Mouse (Mus musculus) layer of hippocampus, adult 11-12 months (tissue): ENCODE measurements around the gene Acadsb.
A peak's percentile ranks its signal among the peaks of the same experiment; 100 is the strongest.
"Not testable (repeated sequence)": the region's sequence is repeated elsewhere in the genome, so short reads cannot be mapped to it uniquely, and the experiment has no call there.

Experiments used
- DNase-seq: peaks from one replicate; pipeline ENCODE4 v3.0.0; 2022; ENCODE audit warnings: low spot score

Gene Acadsb

DNA sequence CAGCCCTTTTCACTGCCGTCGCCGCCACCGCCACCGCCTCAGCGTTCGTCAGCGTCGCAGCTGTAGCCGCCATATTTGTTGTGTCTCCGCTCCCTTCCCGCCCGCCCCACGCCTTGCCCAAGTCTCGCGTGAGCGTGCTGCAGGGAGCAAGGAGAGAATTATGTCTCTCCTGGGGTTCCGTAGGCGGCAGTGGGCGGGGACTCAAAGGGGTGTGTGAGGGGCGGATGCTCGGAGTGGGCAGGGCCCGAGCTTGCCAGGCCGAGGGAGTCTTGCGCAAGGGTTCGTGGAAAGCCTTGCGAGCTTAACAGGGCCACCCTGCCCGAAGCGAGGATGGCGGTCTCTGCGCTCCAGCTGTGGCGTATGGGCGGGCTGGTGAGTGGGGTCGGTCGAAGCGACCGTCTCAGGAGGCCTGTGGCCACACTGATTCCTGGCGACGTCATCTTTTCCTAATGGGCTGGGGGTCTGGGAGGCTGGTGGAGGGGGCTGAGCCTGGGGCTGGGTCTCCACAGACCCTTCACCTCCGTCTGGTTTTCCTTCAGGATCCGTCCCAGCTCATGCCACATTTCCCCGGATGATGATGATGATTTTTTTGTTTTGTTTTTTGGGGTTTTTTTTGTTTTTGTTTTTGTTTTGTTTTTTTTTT is at the start of gene Acadsb, which contains the start of gene Ikzf5:
Gene Acadsb (plus strand): TSS at position 186 of the 643 bp plus-strand sequence.
Gene Ikzf5 (minus strand): TSS at position 106 of the 643 bp plus-strand sequence.
- DNase-seq, result peak; percentile 99

DNA sequence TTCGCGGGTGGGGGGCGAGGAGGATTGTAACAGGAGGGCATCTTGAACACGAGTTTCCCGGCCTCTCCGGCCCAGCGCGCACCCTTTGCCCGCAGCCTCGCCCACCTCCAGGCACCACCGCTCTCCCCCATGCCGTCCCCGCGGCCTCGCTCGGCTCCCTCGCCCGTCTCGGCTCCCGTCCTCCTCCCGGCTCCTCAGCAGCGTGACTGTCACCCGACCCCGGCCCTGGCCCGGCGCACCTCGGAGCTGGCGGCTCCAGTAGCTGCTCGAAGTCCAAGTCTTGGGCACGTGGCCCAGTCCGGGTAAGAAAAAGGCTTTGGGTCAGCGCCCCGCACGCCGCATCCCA is 48.2 kb upstream of the Acadsb start:
- DNase-seq, result no peak

GRCm38 (mm10) chr7:131362615-131363300 is 47.6 kb upstream of the Acadsb start, which contains the start of gene 2310057M21Rik:
Gene 2310057M21Rik (minus strand): TSS chr7:131362759.
- peak; percentile 95 for DNase-seq

GRCm38 (mm10) chr7:131364131-131364530 is 46.3 kb upstream of the Acadsb start:
- DNase-seq, result no peak

GRCm38 (mm10) chr7:131370648-131371469 is 39.5 kb upstream of the Acadsb start, which contains the start of gene Pstk:
Gene Pstk (plus strand): TSS chr7:131371141.
- DNase-seq, result peak; percentile 90

- DNase-seq, result no peak
Measured at GRCm38 (mm10) chr7:131371470-131371860, 38.9 kb upstream of the Acadsb start.

DNA sequence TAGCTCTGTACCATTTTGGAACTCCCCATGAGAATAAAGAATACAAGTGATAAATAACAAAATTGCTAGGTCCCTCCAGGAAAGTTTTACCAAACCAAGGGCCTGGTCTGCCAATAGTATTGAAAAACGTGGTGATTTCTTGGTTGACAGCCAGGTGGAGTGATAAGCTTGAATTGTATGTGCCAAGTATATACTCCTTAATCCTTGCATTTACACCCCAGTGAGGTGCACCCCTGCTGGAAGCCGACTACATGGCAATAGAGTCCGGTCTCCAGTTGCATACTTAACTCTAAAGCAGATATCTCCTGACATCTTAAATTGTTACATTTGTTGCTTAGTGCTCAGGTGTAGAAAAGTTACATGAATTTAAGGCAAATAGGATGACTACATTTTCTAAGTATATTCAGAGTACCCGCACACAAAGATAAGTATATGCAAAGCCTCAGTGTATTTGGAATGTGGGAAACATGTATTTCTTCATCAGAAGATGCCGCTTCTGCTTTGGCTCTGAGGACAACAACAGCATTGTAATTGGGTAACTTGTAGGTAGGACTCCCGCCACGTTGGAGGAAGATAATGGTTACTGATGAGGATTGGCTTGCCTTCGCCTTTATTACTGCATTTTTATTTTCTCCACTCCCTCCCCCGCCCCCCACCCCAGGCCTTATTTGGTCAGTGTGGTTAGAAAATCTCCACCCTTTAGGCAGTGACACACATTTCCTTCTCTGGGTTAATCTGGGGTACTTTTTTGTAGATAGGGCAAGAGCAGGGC is 38.3 kb upstream of the Acadsb start:
- no peak for DNase-seq

DNA sequence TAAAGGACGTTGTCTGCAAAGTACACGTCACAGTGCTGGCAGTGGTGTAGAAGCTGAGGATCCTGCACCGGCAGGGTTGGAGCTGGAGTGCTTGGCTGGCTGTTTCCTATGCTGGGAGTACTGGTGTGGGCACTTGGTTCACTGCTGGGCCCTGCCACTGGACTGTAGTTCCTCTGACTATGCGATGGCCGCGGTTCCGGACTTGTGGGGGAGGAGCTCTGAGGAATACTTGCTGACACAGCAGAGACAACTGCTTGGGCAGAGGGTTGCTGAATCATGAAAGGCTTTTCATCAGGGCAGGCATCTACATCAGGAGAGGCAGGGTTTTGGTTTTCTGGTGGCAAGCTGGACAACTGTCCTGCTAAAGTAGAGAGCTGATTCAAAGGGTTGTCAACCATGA is 18.6 kb upstream of the Acadsb start:
- not testable (repeated sequence) for DNase-seq

DNA sequence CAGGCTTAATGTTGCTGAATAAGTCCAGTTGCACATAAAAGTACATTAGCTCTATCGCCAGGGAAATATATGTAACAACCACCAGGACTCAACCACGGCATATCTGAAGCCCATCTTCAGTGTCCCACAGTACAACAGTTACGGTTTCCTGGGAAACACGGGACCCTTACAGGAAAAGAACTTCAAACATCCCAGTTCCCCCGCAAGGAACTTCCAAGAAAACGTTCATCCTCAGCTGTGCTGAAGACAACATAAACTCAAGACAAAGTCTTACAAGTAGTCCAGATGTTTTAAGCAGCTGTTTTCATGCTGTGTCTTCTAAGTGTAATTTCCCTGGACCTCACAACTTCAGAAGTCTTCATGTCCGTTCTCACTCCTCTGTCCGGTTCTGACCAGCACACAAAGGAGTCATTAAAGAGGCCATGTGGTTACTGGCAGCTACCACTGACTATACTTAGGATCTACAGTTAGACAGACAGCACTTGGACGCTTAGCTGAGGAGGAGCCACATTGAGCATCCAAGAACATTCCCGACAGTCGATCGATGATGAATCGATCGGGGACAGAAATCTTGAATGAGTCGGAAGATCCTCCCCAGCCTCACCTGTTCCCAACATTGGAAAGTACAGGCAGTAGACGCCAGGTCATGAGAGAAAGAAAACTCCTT is 947 bp upstream of the Acadsb start:
- no peak for DNase-seq

DNA sequence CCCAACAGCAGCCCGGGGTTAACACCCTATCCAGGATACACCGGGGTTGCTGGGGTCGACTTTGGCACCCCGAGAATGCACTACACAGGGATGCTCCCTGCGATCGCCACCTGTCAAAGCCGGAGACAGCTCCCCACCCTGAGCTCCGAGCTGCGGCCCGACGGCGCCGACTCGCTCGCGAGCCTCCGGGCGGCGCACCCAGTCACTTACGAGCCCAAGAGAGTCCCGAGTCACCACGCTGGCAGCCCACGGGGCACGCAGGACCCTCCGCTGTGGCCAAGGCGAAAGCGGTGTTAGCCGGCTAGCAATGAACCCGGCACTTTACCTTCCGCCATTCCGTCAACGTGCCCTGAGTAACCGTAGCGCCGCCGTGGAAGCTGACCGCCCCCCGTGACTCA is 414 bp upstream of the Acadsb start:
- no peak for DNase-seq

DNA sequence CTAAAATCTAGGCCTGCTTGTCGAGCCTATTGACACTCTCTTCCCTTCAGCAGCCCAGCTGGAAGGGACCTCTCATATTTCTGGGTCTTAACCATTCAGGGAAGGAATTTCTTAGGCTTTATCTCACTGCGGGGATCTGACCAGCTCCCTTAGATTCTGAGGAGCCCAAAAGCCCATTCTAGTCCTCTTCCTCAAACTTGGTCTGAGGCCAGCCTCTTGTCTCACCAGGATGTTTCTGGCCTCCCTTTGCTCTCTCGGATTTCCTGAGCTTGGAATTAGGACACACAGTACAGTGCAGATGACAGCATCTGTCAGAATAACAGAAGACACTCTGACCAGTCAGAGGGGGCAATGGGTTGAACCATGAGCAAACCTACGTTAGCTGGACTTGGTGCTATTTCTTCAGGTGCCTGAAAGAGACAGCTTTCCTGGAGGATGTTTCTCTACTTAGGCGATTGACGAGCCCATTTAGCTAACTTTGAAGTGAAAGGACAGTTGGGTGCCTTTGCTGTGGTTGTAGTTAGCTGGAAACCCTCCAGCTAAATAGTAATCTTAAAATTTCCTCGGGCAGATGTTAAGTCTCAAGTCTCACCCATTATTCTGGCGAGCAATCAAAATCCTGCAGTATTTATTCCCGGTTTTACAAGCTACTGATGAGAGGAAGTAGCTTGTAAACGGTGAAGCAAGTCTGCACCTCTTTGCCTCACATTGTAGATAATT is 980 bp downstream of the Acadsb start:
- no peak for DNase-seq

DNA sequence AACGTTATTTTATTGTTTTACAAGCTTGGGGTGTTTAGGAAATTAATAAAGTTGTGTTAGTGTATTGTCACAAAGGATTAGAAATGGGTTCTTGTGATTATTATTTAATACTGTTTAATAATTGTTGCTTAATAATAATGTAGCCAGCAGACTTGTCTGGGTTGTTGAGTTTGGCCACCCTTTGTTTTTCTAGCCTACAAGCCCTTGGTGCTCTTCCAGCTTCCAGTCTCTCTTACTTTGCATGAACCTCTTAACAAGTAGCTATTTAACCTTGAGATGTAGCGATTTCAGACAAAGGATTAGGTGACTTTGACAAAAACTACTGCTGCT is 1.5 kb downstream of the Acadsb start:
- no peak for DNase-seq

- DNase-seq, result not testable (repeated sequence)
Measured at GRCm38 (mm10) chr7:131416742-131417141, 6.3 kb downstream of the Acadsb start.

GRCm38 (mm10) chr7:131417605-131418004 is 7.2 kb downstream of the Acadsb start:
- DNase-seq, result no peak

GRCm38 (mm10) chr7:131424912-131425311 is 14.5 kb downstream of the Acadsb start:
- DNase-seq, result no peak

DNA sequence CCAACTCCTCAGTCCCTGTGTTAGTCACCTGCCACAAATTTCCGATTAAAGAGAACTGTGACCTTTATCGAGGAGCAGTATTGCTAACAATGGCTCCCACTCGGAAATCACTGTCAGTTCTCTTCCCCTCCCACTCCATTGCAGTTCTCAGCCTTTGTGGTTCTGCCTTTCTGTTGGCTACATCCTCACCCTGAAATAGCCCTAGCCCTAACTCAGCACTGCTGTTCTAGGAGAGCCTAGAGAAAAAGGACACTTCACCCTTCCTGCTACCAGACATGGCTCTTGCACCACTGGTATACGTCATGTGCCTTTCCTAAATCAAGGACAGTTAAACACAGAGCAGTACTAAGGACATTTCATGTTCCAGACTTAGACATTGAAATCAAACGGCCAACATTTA is 16.9 kb downstream of the Acadsb start:
- DNase-seq, result no peak

GRCm38 (mm10) chr7:131432244-131432643 is 21.8 kb downstream of the Acadsb start:
- DNase-seq, result peak; percentile 43

DNA sequence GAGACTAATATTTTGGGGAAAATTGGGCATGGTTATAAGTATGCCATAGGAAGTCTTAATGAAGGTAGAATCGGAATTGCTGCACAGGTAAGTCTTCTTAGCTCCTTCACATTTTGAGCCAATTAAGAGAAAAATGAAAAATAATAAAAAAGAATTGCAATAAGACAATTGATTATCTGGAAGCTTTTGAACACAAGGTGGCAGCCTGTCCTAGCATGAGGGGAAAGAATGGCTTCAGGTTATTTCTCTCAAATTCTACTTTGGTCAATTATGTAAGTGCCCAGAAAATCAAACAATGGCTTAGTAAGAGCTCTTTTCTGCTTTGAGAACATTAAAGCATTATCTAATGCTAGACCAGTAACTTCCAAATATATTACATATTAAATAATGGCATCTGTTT is 23.9 kb downstream of the Acadsb start:
- DNase-seq, result no peak

- DNase-seq, result no peak
Measured at GRCm38 (mm10) chr7:131437051-131437450, 26.6 kb downstream of the Acadsb start.

- no peak for DNase-seq
Measured at GRCm38 (mm10) chr7:131456714-131457113, 46.3 kb downstream of the Acadsb start.

DNA sequence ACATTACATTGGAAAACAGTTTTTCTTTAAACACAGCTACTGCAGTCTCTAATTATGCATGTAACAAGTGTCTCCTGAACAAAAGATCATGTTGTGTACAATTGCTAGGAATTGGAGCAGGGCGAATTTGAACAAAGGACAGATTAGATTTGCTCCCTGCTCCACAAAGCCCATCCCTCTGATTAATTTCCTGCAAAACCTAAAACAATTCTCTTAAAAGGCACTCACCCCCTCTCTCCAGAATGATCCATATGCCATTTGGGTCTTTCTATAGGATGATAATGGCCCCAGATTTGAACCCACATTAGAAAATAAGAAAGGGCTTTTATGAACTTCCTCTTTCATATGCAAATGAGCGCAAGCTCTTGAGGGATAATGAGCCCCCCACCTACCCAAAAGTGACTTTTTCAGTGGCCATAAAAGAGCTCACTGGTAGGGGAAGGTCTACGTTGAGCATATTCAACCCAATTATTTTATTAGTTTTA is 54.8 kb downstream of the Acadsb start:
- no peak for DNase-seq
